Mouse (Mus musculus) gastrocnemius, postnatal 14 days (tissue): Measurements from ENCODE around the gene Ak2. TPM values are rescaled to one million over a fixed set of nuclear protein-coding genes. Genes with fewer than 3 reads are reported as not detected.

Experiments
- DNase-seq: peaks from one replicate; pipeline ENCODE4 v3.0.0; 2021; ENCODE audit warnings: mixed read lengths
- intact Hi-C: fragments of 180-260 bp; cut with DNase I; formaldehyde crosslinking; loops from one replicate; pipeline ENCODE4 v1.15.1; 2025; ENCODE audit warnings: low total_unique reads
- total RNA-seq, 2 experiments: library from RNA; stranded (reverse); gene quantifications; 2 replicates each; pipeline ENCODE4 v1.2.3; 2021

The Ak2 gene
- total RNA-seq, 2 experiments from 2014 or later, result 43.4 to 46.2 TPM

- intact Hi-C loops, result no loop called here
- peak; percentile 53 for DNase-seq
These were observed 66.7 kb downstream of the Ak2 start, which contains the start of gene Rnf19b for GRCm38 (mm10) chr4:129058207-129059092. TSS of gene Rnf19b (plus strand) at chr4:129058271.

GRCm38 (mm10) chr4:129059125-129059551 lies 67.4 kb downstream of the Ak2 start:
- DNase-seq, result no peak
- intact Hi-C loops, result no loop called here

GRCm38 (mm10) chr4:129059922-129060321 lies 68.2 kb downstream of the Ak2 start:
- intact Hi-C loops, result no loop called here
- DNase-seq, result no peak

Other genes starting within 250 kb of the Ak2 start
- gene A3galt2, start 236.6 kb upstream of the Ak2 start, total RNA-seq, result under 1 TPM; 0.06 to 0.18 TPM
- 10 to 100 TPM; 11.9 to 12.0 TPM for gene Zfp362, start 185.9 kb upstream of the Ak2 start, total RNA-seq
- 1 to 10 TPM; 1.1 to 1.4 TPM for gene Trim62, start 108.4 kb upstream of the Ak2 start, total RNA-seq
- gene Azin2, start 29.5 kb upstream of the Ak2 start, total RNA-seq, result 1 to 10 TPM; 1.8 to 2.6 TPM
- gene Rnf19b, start 66.3 kb downstream of the Ak2 start, total RNA-seq, result 10 to 100 TPM; 13.6 to 15.5 TPM
- gene Tmem54, start 113.6 kb downstream of the Ak2 start, total RNA-seq, result not detected
- under 1 TPM in 1 of 2 experiments, not detected in 1; 0.24 TPM for gene Hpca, start 130.1 kb downstream of the Ak2 start, total RNA-seq
- gene Fndc5, start 145.0 kb downstream of the Ak2 start, total RNA-seq, result 10 to 100 TPM; 28.4 to 53.2 TPM
- gene S100pbp, start 197.8 kb downstream of the Ak2 start, total RNA-seq, result 1 to 10 TPM; 5.2 to 7.1 TPM
- 10 to 100 TPM; 38.6 to 38.9 TPM for gene Yars, start 197.8 kb downstream of the Ak2 start, total RNA-seq